Mouse (Mus musculus) retina, adult 2 months (tissue): Measurements from ENCODE around the gene Serpina3b.

ENCODE experiments used
- DNase-seq: peaks from one replicate; pipeline ENCODE4 v3.0.0-alpha.2; 2012; ENCODE audit warnings: low read depth, low spot score

Gene Serpina3b

GRCm38 (mm10) chr12:104175636-104176035, 47.8 kb downstream of the Serpina3b start:
- DNase-seq = no peak

DNA sequence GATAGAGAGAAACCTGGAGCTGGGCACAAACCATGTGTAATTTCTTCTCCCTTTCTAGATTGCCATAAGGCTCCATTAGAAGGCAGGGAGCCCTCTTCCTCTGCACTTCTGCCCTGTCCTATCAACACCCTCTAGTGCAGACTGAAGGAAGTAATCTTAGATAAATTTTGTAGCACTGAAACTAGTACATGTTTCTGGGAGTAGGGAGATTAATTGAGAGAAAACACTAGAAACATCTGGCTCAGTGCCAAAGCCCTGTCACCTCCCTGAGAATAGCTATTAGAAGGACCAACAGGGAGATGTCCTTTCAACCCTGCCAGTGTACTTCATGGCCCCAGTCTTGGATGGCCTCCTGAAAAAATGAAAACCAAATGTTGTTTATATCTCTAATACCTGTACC, 50.8 kb downstream of the Serpina3b start:
- no peak for DNase-seq

- no peak for DNase-seq
Observed at GRCm38 (mm10) chr12:104178987-104179386, 51.2 kb downstream of the Serpina3b start.

- no peak for DNase-seq
Observed at GRCm38 (mm10) chr12:104185046-104185445, 57.2 kb downstream of the Serpina3b start.

GRCm38 (mm10) chr12:104186041-104186581, 58.3 kb downstream of the Serpina3b start:
- DNase-seq = no peak
